Mouse (Mus musculus): ENCODE measurements around the gene Samd1.

Gene Samd1

GRCm38 (mm10) chr8:84012499-84013165, 15.2 kb downstream of the Samd1 start:
- DNase-seq = peak; percentile 33

GRCm38 (mm10) chr8:84015833-84016232, 18.4 kb downstream of the Samd1 start:
- no peak for DNase-seq

DNA sequence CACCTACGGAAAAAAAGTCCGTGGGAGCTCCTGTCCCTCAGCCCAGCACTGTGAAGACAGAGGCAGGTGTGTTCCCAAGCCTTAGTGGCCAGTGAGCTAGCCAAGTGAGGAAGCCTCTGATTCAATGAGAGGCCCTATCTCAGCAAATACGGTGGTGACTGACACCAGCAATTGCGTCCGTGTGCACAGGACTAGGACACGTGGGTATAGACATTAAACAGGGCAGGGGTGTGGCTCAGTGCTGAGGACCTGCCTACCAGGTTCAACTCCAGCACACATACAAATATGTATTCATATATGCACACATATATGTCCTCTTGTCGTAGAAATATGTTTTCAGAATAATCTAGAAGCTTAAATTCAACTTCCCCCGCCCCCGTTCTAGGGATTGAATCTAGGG, 22.3 kb downstream of the Samd1 start:
- no peak for DNase-seq

DNA sequence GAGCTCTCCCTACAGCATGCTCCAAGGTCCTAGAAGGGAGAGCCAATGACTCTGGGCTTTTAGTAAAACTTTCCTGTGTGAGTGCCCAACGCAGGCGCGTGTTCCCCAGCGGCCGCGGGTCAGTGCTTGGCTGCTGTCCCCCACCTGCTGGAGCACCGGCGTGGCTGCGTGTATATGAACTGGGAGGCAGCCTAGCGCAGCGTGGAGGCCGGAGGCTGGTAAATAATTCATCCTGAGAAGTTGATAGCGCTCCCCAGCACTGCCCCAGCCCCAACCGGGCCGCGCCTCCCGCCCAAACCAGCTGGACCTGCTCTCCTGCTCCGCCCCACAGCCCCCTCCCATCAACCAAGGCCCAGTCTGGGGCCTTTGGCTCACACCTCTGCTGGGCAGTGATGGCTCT, 23.6 kb downstream of the Samd1 start, which contains the start of gene Palm3:
TSS of gene Palm3 (plus strand) at position 376 of the 400 bp plus-strand sequence.
- no peak for DNase-seq

GRCm38 (mm10) chr8:84021569-84021968, 24.1 kb downstream of the Samd1 start:
- DNase-seq = no peak

DNA sequence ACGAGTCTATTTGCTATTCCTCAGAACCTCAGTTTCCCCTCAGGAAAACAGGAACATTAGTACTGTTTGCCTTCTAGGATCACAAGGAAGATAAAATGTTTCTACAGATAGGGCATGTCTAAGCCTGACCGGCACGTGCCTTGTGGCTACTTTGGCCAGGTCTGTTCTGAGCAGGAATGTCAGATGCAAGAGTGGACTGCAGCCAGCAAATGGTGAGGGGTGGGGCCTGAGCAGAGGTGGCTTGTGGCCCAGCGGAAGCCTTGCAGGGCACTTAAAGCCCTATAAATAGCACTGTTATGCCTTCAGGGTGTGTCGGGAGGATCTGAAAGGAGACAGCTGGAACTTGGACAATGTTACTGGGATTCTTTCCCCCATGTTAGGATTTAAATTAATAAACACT, 25.6 kb downstream of the Samd1 start:
- DNase-seq = no peak

GRCm38 (mm10) chr8:84023631-84024030, 26.2 kb downstream of the Samd1 start:
- DNase-seq = no peak

- DNase-seq = peak; percentile 90
These were observed 26.7 kb downstream of the Samd1 start for GRCm38 (mm10) chr8:84024171-84024570.

GRCm38 (mm10) chr8:84025863-84026262, 28.4 kb downstream of the Samd1 start:
- peak; percentile 90 for DNase-seq

- peak; percentile 32 for DNase-seq
These were observed 30.0 kb downstream of the Samd1 start for GRCm38 (mm10) chr8:84027449-84027848.

DNA sequence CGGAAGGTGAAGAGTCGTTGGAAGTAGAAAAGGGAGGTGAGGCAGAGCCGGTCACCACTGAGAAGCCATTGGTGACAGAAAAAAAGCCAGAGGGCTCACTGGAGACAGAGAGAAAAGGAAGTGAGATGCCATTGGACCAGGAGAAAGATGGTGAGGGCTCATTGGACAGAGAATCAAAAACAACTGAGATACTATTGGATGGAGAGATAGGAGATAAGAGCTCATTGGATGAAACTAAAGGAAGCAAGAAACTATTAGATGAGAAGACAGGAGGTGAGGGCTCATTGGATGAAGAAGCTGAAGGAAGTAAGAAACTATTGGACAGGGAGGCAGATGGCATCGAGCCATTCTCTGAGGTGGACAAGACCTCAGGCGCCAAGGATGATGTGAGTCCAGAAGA, 31.8 kb downstream of the Samd1 start:
- DNase-seq = no peak

- DNase-seq = no peak
These were observed 35.3 kb downstream of the Samd1 start for GRCm38 (mm10) chr8:84032777-84033176.

DNA sequence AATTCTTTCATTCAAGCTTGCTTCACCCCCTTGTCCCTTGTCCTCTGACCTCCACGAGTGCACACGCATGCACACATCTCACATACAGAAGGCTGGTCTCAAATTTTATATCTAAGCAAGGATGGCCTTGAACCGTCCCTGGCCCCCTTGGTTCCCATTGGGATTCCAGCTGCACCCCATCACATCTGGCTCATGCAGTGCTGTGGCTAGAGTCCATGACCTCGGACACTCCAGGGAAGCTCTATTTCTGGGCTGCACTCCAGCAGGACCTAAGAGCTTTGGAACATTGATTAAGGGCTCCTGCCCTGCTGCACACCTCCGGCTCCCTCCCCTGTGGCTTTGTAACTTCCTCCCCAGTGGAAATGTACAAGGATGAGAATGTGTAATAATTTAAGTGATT, 40.5 kb downstream of the Samd1 start:
- DNase-seq = no peak

DNA sequence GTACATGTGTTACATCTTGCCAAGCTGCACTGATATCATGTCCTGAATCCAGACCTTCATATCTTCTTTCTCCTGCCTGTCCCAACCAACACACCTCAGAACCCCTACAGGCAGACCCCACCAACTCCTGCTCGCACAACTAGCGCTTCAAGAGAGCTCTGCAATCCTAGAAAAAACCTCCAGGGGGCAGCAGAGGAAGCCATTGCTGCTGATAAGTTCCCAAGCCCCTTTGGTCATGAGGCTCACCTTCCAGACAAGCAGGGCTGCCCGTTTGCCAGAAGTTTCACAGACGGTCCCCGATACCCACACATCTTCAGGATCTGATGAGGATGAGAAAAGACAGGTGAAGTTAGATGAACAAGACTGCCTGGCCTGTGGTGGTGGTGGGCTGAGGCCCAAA, 41.6 kb downstream of the Samd1 start:
- peak; percentile 86 for DNase-seq

- DNase-seq = peak; percentile 80
These were observed 44.8 kb downstream of the Samd1 start, which contains the start of gene Il27ra for GRCm38 (mm10) chr8:84042066-84042947. Gene Il27ra, minus strand, starts transcription at chr8:84042589.

GRCm38 (mm10) chr8:84042948-84043342, 45.5 kb downstream of the Samd1 start:
- peak; percentile 44 for DNase-seq

DNA sequence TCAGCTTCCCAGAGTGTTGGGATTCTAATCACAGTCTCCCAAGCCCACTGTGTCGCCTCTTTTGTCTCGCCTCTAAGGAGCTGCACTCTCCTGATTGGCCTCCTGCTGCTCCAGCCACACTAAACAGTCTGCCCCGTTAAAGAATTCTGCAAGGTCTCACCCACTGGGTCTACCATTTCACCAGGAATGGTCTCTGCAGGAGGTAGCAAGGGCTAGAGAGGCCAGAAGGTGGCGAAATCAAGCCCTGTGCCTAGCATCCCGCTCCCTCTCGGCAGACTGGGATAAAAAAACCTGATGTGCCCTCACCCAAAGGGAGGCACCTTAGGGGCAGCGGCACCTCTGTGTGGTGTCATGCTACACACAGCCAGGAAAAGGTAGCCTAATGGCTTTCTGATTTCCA, 46.6 kb downstream of the Samd1 start:
- DNase-seq = no peak

DNA sequence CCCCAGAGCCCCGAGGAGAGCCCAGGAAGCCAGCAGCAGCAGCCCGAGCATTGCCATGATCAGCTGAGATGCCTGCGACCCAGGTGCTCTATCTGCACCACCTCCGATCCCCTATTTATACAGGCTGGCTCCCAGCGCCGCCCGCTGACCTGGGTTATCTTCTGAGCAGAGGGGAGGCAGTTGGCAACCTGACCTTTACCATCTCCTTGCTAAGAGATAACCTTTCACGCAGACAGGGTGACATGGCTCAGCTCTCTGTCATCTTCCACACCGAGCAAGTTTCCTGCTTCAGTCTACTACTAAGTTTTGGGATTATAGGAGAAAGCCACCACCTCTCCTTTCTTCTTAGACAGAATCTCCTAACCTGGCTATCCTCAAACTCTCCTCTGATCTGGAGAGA, 47.4 kb downstream of the Samd1 start, which contains the start of gene Rln3:
TSS of gene Rln3 (minus strand) at position 101 of the 400 bp plus-strand sequence.
- no peak for DNase-seq

DNA sequence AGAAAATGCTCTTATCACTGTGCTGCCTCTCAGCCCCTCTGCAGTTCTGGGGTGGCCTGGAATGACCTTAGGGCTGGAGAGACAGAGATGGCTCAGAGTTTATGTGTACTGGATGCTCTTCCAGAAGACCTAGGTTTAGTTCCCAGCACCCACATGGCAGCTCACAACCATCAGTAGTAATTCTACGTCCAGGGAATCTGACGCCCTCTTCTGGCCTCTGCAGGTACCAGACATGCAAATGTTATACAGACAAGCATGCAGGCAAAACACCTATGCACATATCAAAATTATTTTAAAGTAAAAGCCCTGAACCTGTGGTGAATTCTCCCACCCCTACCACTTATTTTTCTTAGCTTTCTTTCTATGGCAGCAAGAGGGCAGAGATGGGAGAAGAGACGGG, 49.0 kb downstream of the Samd1 start:
- DNase-seq = no peak

DNA sequence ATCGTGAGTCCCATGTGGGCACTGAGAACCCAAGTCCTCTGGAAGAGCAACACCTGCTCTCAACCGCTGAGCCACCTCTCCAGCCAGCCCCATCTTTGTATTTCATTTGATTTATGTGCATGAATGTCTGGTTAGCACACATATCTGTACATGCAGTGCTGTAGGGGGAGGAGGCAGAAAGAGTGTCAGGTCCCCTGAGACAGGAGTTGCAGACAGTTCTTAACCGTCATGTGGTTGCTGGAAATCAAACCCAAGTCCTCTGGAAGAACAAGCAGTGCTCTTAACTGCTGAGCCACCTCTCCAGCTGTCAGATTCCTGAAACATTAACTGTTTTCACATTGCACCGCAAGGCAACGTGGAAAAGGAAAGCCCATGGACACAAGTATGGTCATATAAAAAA, 50.7 kb downstream of the Samd1 start:
- no peak for DNase-seq
